Mouse (Mus musculus) liver, adult 2 months (tissue): ENCODE data around the gene Dpep2nb. TPM values are rescaled to one million over a fixed set of nuclear protein-coding genes. Genes with fewer than 3 reads are reported as not detected.

Experiments used
- DNase-seq: peaks from one replicate; pipeline ENCODE4 v3.0.0-alpha.2; 2011; ENCODE audit warnings: low read depth, low spot score; ENCODE audit errors: extremely low read depth
- H3K27ac ChIP-seq: fragments of 200-500 bp; replicated peaks from 2 replicates; pipeline ENCODE4 v1.5.1; 2012; ENCODE audit warnings: low read depth, mild to moderate bottlenecking, control low read depth, inconsistent platforms, low read length; ENCODE audit not compliant: insufficient read depth
- H3K27me3 ChIP-seq: fragments of 200-500 bp; 2 replicates; pipeline ENCODE4 v1.6.1; 2012; ENCODE audit warnings: mild to moderate bottlenecking, moderate library complexity, low read length, inconsistent platforms; ENCODE audit not compliant: control insufficient read depth, insufficient read depth
- H3K36me3 ChIP-seq: fragments of 200-500 bp; 2 replicates; pipeline ENCODE4 v1.6.1; 2012; ENCODE audit warnings: low read length, inconsistent platforms; ENCODE audit not compliant: control insufficient read depth, insufficient read depth
- H3K4me1 ChIP-seq: fragments of 200-500 bp; 2 replicates; pipeline ENCODE4 v1.6.1; 2011; ENCODE audit warnings: low read length; ENCODE audit not compliant: control insufficient read depth, insufficient read depth
- H3K4me3 ChIP-seq: fragments of 200-500 bp; 2 replicates; pipeline ENCODE4 v1.5.1; 2011; ENCODE audit warnings: low read depth, mild to moderate bottlenecking, control low read depth, low read length, moderate library complexity; ENCODE audit not compliant: insufficient read depth
- H3K79me2 ChIP-seq: fragments of 200-500 bp; 2 replicates; pipeline ENCODE4 v1.6.1; 2012; ENCODE audit warnings: inconsistent platforms, mild to moderate bottlenecking, low read length, moderate library complexity; ENCODE audit not compliant: control insufficient read depth, insufficient read depth
- H3K9ac ChIP-seq: fragments of 200-500 bp; 2 replicates; pipeline ENCODE4 v1.6.1; 2012; ENCODE audit warnings: low read depth, mild to moderate bottlenecking, control low read depth, inconsistent platforms, low read length
- CTCF ChIP-seq: fragments of 200-500 bp; IDR thresholded peaks from 2 replicates; pipeline ENCODE4 v1.5.1; 2011; ENCODE audit warnings: low read depth, low read length, control low read depth
- POLR2A ChIP-seq: fragments of 200-500 bp; IDR thresholded peaks from 2 replicates; pipeline ENCODE4 v1.6.1; 2011; ENCODE audit warnings: low read length, control low read depth; ENCODE audit not compliant: insufficient read depth; ENCODE audit errors: extremely low read depth
- WGBS: fragments of 180-500 bp; shearing (Covaris S2); methylation state at CpG from one replicate; pipeline ENCODE4 v1.1.7; 2018; 5-methylcytosine and 5-hydroxymethylcytosine counted together
- polyA plus RNA-seq: library from polyadenylated mRNA; depleted of rRNA; stranded (reverse); fragments of >200 nt; gene quantifications from 2 replicates; pipeline ENCODE4 v1.2.3, GENCODE M21; 2012
- total RNA-seq: library from RNA; depleted of rRNA; stranded (reverse); fragments of >200 nt; gene quantifications from 2 replicates; pipeline ENCODE4 v1.2.3, GENCODE M21; 2014

Gene Dpep2nb
- total and polyA plus RNA-seq, 2 experiments, result not detected

GRCm38 (mm10) chr8:106047854-106048630 is 42.3 kb upstream of the Dpep2nb start:
- no peak for DNase-seq
- 72% methylated on average over 5 of the region's 5 CpGs for WGBS

GRCm38 (mm10) chr8:106046872-106047559 is 41.2 kb upstream of the Dpep2nb start:
- Histone ChIP-seq H3K79me2 (no peaks in the 10 kb centered on the region), H3K9ac (no peak overlapping the region), H3K27me3 (no peaks in the 10 kb centered on the region), H3K4me3 (no peak overlapping the region), H3K27ac (no peak overlapping the region), H3K36me3 (peaks cover 5% of the 10 kb centered on the region; the same call in 1 of the 2 replicates), H3K4me1 (no peaks in the 10 kb centered on the region)
- TF ChIP-seq CTCF (no peak), POLR2A (no peak)
- no peak for DNase-seq
- WGBS, result 65% methylated on average over 11 of the region's 11 CpGs

More at GRCm38 (mm10) chr8:106047854-106048630, 42.3 kb upstream of the Dpep2nb start:
- Histone ChIP-seq H3K27ac (no peak overlapping the region), H3K27me3 (no peaks in the 10 kb centered on the region), H3K79me2 (no peaks in the 10 kb centered on the region), H3K9ac (no peak overlapping the region), H3K4me3 (no peak overlapping the region), H3K36me3 (peaks cover 4% of the 10 kb centered on the region; the same call in 1 of the 2 replicates), H3K4me1 (no peaks in the 10 kb centered on the region)
- no peak for TF ChIP-seq POLR2A
- TF ChIP-seq CTCF, result no peak

- H3K4me1 ChIP-seq, result no peaks in the 10 kb centered on the region
- peaks cover 6% of the 10 kb centered on the region; the same call in 1 of the 2 replicates for H3K36me3 ChIP-seq
- WGBS, result 77% methylated on average over 3 of the region's 3 CpGs
- no peak for TF ChIP-seq CTCF
- TF ChIP-seq POLR2A, result no peak
- DNase-seq, result no peak
- H3K27me3 ChIP-seq, result no peaks in the 10 kb centered on the region
- no peak overlapping the region for H3K9ac ChIP-seq
- no peak overlapping the region for H3K27ac ChIP-seq
- no peaks in the 10 kb centered on the region for H3K79me2 ChIP-seq
- no peak overlapping the region for H3K4me3 ChIP-seq
Measured at GRCm38 (mm10) chr8:106044151-106044550, 38.4 kb upstream of the Dpep2nb start.

- H3K79me2 ChIP-seq, result no peaks in the 10 kb centered on the region
- no peaks in the 10 kb centered on the region for H3K4me1 ChIP-seq
- no peaks in the 10 kb centered on the region for H3K27me3 ChIP-seq
- no peak overlapping the region for H3K9ac ChIP-seq
- H3K36me3 ChIP-seq, result peaks cover 6% of the 10 kb centered on the region; the same call in 1 of the 2 replicates
- TF ChIP-seq POLR2A, result no peak
- no peak for TF ChIP-seq CTCF
- no peak overlapping the region for H3K4me3 ChIP-seq
- no peak overlapping the region for H3K27ac ChIP-seq
- DNase-seq, result no peak
- 78% methylated on average over 2 of the region's 2 CpGs for WGBS
Measured at GRCm38 (mm10) chr8:106043055-106043454, 37.3 kb upstream of the Dpep2nb start.

- H3K4me3 ChIP-seq, result no peak overlapping the region
- DNase-seq, result no peak
- no peak overlapping the region for H3K27ac ChIP-seq
- H3K9ac ChIP-seq, result no peak overlapping the region
- H3K27me3 ChIP-seq, result no peaks in the 10 kb centered on the region
- peaks cover 6% of the 10 kb centered on the region; the same call in 1 of the 2 replicates for H3K36me3 ChIP-seq
- WGBS, result 86% methylated on average over 4 of the region's 4 CpGs
- H3K4me1 ChIP-seq, result no peaks in the 10 kb centered on the region
- TF ChIP-seq POLR2A (no peak), CTCF (no peak)
- no peaks in the 10 kb centered on the region for H3K79me2 ChIP-seq
Measured at GRCm38 (mm10) chr8:106040218-106040617, 34.4 kb upstream of the Dpep2nb start.

- peaks cover 2% of the 10 kb centered on the region; the same call in 1 of the 2 replicates for H3K36me3 ChIP-seq
- no peak for DNase-seq
- H3K9ac ChIP-seq, result no peak overlapping the region
- 89% methylated on average over 4 of the region's 4 CpGs for WGBS
- no peak overlapping the region for H3K4me3 ChIP-seq
- no peaks in the 10 kb centered on the region for H3K4me1 ChIP-seq
- no peak overlapping the region for H3K27ac ChIP-seq
- H3K27me3 ChIP-seq, result no peaks in the 10 kb centered on the region
- no peaks in the 10 kb centered on the region for H3K79me2 ChIP-seq
- TF ChIP-seq CTCF, result no peak
- TF ChIP-seq POLR2A, result no peak
Measured at GRCm38 (mm10) chr8:106039605-106040004, 33.8 kb upstream of the Dpep2nb start.
